Mouse (Mus musculus) splenic B cell, adult 2 months (primary cell): ENCODE data around the gene Dapk2.

Source experiments
- DNase-seq: peaks from one replicate; pipeline ENCODE4 v3.0.0-alpha.2; 2011; ENCODE audit warnings: low read depth, low spot score
- H3K27me3 ChIP-seq: 2 replicates; pipeline ENCODE4 v1.6.1; 2012; ENCODE audit warnings: mild to moderate bottlenecking, low read length, moderate library complexity, mixed read lengths; ENCODE audit not compliant: control insufficient read depth, poor library complexity, insufficient read depth, severe bottlenecking
- H3K36me3 ChIP-seq: 2 replicates; pipeline ENCODE4 v1.6.1; 2012; ENCODE audit warnings: mild to moderate bottlenecking, low read length, moderate library complexity, mixed read lengths; ENCODE audit not compliant: control insufficient read depth, poor library complexity, insufficient read depth, severe bottlenecking

Gene Dapk2

GRCm38 (mm10) chr9:66125543-66126455 lies 32.2 kb upstream of the Dapk2 start:
- 0 out of 2 replicates have a peak, but pooled peaks cover 2% of the 10 kb centered on the region for H3K36me3 ChIP-seq
- DNase-seq, result peak; percentile 11
- no peaks in the 10 kb centered on the region for H3K27me3 ChIP-seq

- H3K27me3 ChIP-seq, result no peaks in the 10 kb centered on the region
- DNase-seq, result peak; percentile 97
- H3K36me3 ChIP-seq, result 0 out of 2 replicates have a peak, but pooled peaks cover 2% of the 10 kb centered on the region
These were observed 31.4 kb upstream of the Dapk2 start, which contains the start of the genes Snx1 and Ciao2a for GRCm38 (mm10) chr9:66126456-66127192. Gene Snx1, minus strand, starts transcription at chr9:66126587. Gene Ciao2a, plus strand, starts transcription at chr9:66126611.

- no peak for DNase-seq
- H3K36me3 ChIP-seq, result 0 out of 2 replicates have a peak, but pooled peaks cover 2% of the 10 kb centered on the region
- no peaks in the 10 kb centered on the region for H3K27me3 ChIP-seq
These were observed 30.9 kb upstream of the Dapk2 start for GRCm38 (mm10) chr9:66127193-66127546.

- Histone ChIP-seq H3K36me3 (peaks cover 5% of the 10 kb centered on the region; the same call in 1 of the 2 replicates), H3K27me3 (no peaks in the 10 kb centered on the region)
- DNase-seq, result no peak
These were observed 30.1 kb upstream of the Dapk2 start for GRCm38 (mm10) chr9:66127884-66128283.

GRCm38 (mm10) chr9:66131466-66131865 lies 26.6 kb upstream of the Dapk2 start:
- H3K36me3 ChIP-seq, result peaks cover 6% of the 10 kb centered on the region; the same call in 1 of the 2 replicates
- H3K27me3 ChIP-seq, result no peaks in the 10 kb centered on the region; the same call in 1 of the 2 replicates
- peak; percentile 10 for DNase-seq

- no peaks in the 10 kb centered on the region; the same call in 1 of the 2 replicates for H3K27me3 ChIP-seq
- peak; percentile 58 for DNase-seq
- H3K36me3 ChIP-seq, result peaks cover 15% of the 10 kb centered on the region; the same call in 1 of the 2 replicates
These were observed 22.1 kb upstream of the Dapk2 start for GRCm38 (mm10) chr9:66135967-66136366.

GRCm38 (mm10) chr9:66138193-66138592 lies 19.8 kb upstream of the Dapk2 start:
- Histone ChIP-seq H3K36me3 (peaks cover 12% of the 10 kb centered on the region; the same call in 1 of the 2 replicates), H3K27me3 (no peaks in the 10 kb centered on the region)
- no peak for DNase-seq

- H3K36me3 ChIP-seq, result peaks cover 11% of the 10 kb centered on the region; the same call in 1 of the 2 replicates
- DNase-seq, result no peak
- no peaks in the 10 kb centered on the region for H3K27me3 ChIP-seq
These were observed 15.8 kb upstream of the Dapk2 start for GRCm38 (mm10) chr9:66142265-66142664.

GRCm38 (mm10) chr9:66144248-66144647 lies 13.8 kb upstream of the Dapk2 start:
- DNase-seq, result peak; percentile 86
- Histone ChIP-seq H3K27me3 (no peaks in the 10 kb centered on the region), H3K36me3 (peaks cover 2% of the 10 kb centered on the region; the same call in 1 of the 2 replicates)

- DNase-seq, result no peak
- Histone ChIP-seq H3K36me3 (no peaks in the 10 kb centered on the region), H3K27me3 (no peaks in the 10 kb centered on the region)
These were observed 11.9 kb upstream of the Dapk2 start for GRCm38 (mm10) chr9:66146141-66146540.

- H3K36me3 ChIP-seq, result no peaks in the 10 kb centered on the region
- no peak for DNase-seq
- H3K27me3 ChIP-seq, result no peaks in the 10 kb centered on the region
These were observed 6.0 kb upstream of the Dapk2 start for GRCm38 (mm10) chr9:66152011-66152410.

GRCm38 (mm10) chr9:66153594-66153993 lies 4.4 kb upstream of the Dapk2 start:
- no peak for DNase-seq
- Histone ChIP-seq H3K36me3 (no peaks in the 10 kb centered on the region), H3K27me3 (no peaks in the 10 kb centered on the region)

GRCm38 (mm10) chr9:66154013-66154412 lies 4.0 kb upstream of the Dapk2 start:
- Histone ChIP-seq H3K36me3 (no peaks in the 10 kb centered on the region), H3K27me3 (no peaks in the 10 kb centered on the region)
- no peak for DNase-seq

- peak; percentile 30 for DNase-seq
- Histone ChIP-seq H3K27me3 (no peaks in the 10 kb centered on the region), H3K36me3 (no peaks in the 10 kb centered on the region)
These were observed 2.5 kb upstream of the Dapk2 start for GRCm38 (mm10) chr9:66155534-66155933.
